Mouse (Mus musculus) thymus, postnatal 10 days (tissue): ENCODE results near the gene Pusl1.

Experiments used
- DNase-seq, 2 experiments: peaks; one replicate each; pipeline ENCODE4 v3.0.0; 2021; ENCODE audit warnings: low spot score in 2 of 2

Gene Pusl1

GRCm38 (mm10) chr4:155887674-155888073, 3.9 kb downstream of the Pusl1 start:
- DNase-seq = no peak

- no peak for DNase-seq
Observed at GRCm38 (mm10) chr4:155886330-155886729, 5.3 kb downstream of the Pusl1 start.

GRCm38 (mm10) chr4:155883587-155883986, 8.0 kb downstream of the Pusl1 start:
- DNase-seq = no peak

DNA sequence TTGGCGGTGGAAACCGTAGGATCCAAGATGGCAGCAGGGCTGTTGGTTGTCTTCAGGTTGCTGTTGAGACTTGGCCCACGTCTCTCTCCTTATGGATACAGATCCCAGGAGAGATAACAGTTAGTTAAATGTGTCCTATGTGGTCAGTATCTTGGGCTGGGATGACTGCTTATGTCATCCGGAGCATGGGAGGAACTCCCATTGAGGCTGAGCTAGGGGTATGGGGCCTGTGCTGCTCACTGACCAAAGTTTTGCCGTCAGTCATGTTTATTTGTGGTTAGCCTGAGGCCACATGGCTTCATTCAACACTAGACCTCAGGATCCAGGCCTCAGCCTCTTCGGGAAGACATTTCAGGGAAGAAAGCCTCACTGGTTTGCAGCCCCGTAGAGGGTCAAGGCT, 20.2 kb downstream of the Pusl1 start:
- DNase-seq = no peak

GRCm38 (mm10) chr4:155869317-155870033, 22.1 kb downstream of the Pusl1 start, which contains the start of the genes Cptp and Ints11:
TSS of gene Cptp (minus strand) at chr4:155869440.
TSS of gene Ints11 (plus strand) at chr4:155869546.
- peak; percentile 94 to 96 for DNase-seq

- peak in 1 of 2 experiments; percentile 16 for DNase-seq
Observed at GRCm38 (mm10) chr4:155868614-155869298, 22.8 kb downstream of the Pusl1 start.

GRCm38 (mm10) chr4:155863001-155863400, 28.6 kb downstream of the Pusl1 start, which contains the start of gene Tas1r3:
TSS of gene Tas1r3 (minus strand) at chr4:155863362.
- no peak for DNase-seq

DNA sequence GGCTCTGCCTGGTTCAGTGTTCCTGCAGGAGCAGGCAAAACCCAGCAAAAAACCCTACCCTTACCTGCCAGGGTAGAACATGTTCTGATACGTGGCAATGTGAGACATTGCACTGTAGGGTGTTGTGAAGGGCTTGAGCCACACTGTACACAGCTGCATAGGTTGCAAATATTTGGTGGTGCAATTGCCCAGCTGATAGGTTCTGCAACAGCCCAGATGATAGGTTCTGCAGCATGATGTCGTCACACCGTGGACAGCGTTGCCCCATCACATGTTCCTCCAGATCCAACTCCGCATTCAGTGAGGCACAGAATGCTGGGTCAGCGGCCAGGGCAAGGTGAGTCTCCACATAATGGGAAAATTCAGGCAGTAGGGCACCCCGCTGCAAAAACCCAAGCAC, 29.8 kb downstream of the Pusl1 start:
- no peak for DNase-seq

DNA sequence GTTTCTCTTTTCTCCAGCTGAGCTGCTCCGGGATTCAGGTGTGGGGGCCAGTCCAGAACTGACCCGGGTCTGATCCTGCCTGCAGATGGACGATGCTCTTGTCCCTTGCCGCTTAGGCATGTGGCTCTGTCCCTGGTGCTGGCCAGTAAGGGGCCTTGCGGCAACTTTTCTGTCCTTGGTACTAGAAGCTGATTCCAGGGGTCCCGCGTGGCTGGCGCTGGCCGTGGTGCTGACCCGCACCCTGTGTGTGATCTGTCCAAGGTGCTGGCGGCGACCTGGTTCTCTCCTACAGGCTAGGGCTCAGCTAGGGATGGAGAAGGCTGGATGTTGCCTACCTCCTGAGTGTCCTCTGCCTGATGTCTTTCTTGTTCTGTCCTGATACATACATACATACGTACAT, 32.3 kb downstream of the Pusl1 start:
- peak in 1 of 2 experiments; percentile 43 for DNase-seq

GRCm38 (mm10) chr4:155856881-155857280, 34.7 kb downstream of the Pusl1 start:
- no peak for DNase-seq

DNA sequence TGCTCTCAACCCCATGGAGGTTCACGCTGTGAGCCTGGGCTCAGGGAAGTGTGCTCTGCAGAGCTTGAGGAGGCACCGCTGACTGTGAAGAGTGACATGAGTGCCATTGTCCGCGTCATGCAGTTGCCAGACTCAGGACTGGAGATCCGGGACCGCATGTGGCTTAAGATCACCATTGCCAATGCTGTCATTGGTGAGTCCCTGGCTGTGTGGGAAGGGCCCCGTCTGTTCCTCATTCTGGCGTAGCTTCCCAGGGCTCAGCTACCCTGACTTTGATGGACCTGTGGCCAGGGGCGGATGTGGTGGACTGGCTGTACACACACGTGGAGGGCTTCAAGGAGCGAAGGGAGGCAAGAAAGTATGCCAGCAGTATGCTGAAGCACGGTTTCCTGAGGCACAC, 35.5 kb downstream of the Pusl1 start:
- no peak for DNase-seq

DNA sequence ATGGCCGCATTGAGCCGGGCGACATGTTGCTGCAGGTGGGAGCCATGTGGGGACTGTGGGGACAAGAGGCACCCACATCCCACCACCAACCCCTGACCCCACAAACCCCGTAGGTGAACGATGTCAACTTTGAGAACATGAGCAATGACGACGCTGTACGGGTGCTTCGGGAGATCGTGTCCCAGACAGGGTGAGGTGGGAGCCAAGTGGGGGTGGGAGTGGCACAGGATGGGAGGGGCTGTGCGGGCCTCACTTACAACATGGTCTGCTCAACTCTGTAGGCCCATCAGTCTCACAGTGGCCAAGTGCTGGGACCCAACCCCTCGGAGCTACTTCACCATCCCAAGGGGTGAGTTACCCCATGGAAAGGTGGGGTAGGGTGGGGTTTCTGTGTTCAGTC, 36.6 kb downstream of the Pusl1 start:
- DNase-seq = no peak

GRCm38 (mm10) chr4:155853421-155853820, 38.2 kb downstream of the Pusl1 start:
- DNase-seq = no peak

DNA sequence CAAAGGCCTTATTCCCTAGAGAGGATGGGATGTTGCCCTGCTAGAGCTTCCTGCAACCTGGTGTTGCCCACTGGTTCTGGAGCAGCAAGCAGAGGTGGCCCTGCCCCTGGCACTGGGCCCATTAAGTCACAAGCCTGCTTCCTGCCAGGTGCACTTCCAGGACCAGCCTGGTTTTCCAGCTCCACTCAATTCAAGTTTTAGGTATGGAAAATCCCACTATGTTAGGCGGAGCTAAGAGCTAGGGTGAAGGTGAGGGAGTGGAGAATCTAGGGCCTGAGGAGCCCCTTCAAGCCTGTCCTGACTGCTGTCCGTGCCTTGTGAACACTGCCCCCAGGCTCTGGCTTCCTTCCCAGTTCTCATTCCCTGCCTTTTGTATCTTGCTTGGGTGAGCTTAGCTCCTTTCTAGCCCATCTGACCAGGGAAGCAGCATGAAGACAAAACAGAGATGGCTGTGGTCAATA, 39.6 kb downstream of the Pusl1 start:
- no peak for DNase-seq

DNA sequence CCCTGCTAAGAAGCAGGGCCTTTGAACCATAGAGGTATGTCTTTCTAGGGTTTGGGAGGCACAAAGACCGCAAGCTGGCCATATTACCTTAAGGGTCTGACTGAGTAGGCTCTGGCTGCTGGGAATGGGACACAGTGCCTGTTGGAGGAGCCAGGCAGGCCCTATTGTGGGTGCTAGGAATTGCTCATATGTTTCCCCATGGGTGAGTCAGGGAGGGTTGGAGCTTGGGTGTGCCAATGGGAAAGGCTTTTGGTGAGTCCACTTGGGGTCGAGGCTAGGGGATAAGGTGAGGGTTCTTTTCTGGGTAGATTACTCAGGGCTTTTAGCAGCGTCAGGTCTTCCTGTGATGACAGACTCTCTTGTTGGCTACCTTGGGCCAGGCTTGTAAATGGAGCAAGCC, 40.2 kb downstream of the Pusl1 start:
- DNase-seq = no peak

DNA sequence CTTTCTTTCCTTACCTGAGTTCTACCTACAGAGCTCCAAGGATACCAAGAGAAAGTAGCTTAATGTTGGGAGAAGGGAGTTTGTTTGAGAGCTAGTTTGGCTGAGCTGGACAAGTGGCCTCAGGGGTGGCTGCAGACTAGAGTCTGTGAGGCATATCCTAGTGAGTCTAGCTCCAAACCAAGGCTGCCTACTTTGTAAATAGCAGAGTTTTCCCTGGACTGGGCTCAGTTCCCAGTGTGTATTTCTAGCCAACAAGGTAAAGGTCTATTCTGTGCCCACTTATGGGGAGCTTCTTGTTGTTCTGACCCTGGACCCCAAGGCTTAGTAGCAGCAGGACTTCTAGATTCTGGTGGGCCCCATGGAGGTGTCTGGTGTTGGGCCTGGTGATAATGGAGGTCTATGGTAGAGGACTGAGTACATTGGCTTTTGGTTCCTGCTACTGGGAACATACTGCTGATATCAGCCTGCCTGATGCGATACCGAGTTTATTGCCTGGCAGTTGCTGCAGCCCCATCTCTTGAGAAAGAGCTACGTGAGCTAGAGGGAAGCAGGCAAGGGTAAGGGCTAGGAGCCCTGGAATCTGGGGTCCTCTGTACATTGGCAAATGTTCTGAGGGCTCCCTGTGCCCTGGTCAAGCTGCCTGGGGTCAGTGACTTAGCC, 41.7 kb downstream of the Pusl1 start:
- no peak for DNase-seq

DNA sequence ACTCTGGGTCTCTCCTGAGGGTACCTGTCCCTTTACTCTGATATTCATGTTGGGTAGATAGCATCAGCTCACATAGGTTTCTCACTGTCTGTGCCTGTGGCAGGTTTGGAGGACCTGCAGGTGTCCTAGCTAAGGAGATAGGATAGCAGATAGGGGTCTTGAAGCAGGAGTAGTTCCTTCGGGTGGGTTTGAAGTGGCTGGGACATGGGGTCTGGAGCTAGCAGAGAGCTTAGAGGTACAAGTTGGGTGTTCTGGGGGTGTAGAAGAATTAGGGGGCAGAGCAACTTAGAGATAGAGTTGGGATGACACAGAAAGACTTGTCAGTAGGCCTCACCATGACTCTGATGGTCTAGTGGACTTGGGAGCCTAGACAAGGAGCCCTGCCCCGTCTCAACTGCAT, 42.2 kb downstream of the Pusl1 start:
- no peak for DNase-seq

GRCm38 (mm10) chr4:155848434-155849095, 43.0 kb downstream of the Pusl1 start:
- DNase-seq = no peak

GRCm38 (mm10) chr4:155847591-155848352, 43.8 kb downstream of the Pusl1 start:
- DNase-seq = peak; percentile 45 to 57

- DNase-seq = peak; percentile 86 to 98
Observed at GRCm38 (mm10) chr4:155846871-155847578, 44.6 kb downstream of the Pusl1 start, which contains the start of gene Dvl1. TSS of gene Dvl1 (plus strand) at chr4:155847402.
